Mouse (Mus musculus) frontal cortex, postnatal 25 days (tissue): ENCODE measurements at regions not wholly inside any gene's neighbourhood (a gene's known extent, or its start where the extent isn't known, plus 50 kb on each side); places are given as distances from the start of the nearest gene placed in this dataset.

ENCODE experiments used
- DNase-seq, 2 experiments: peaks; one replicate each; pipeline ENCODE4 v3.0.0; 2022; ENCODE audit warnings: low spot score in 2 of 2

- DNase-seq: no peak
Measured at GRCm38 (mm10) chr14:115015299-115015698, 76.7 kb upstream of the Gpc5 start.

GRCm38 (mm10) chr14:115017410-115018153 is 74.4 kb upstream of the Gpc5 start:
- peak; percentile 34 to 50 for DNase-seq

DNA sequence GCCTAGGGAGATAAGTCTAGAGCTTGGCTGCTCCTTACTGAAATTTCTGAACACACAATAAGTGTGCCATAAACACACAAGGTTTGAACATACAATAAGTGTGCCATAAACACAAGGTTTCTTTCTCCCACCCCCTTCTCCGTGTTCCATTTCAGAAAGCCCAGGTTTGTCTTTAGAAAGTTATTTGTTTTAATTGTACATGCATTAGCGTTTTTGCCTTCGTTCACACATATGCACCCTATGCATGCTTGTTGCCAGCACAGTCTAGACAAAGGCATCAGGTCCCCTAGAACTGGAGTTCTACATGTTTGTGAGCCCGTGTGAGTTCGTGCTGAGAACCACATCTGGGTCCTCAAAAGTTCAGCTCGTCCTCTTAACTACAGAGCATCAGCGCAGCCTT is 64.0 kb upstream of the Gpc5 start:
- DNase-seq: no peak

GRCm38 (mm10) chr14:115031734-115032133 is 60.3 kb upstream of the Gpc5 start:
- no peak for DNase-seq

- DNase-seq: no peak
Measured at GRCm38 (mm10) chr14:115033375-115033969, 58.5 kb upstream of the Gpc5 start.

GRCm38 (mm10) chr14:115034718-115035437 is 57.1 kb upstream of the Gpc5 start:
- no peak for DNase-seq

- no peak for DNase-seq
Measured at GRCm38 (mm10) chr14:115037086-115037793, 54.8 kb upstream of the Gpc5 start.

GRCm38 (mm10) chr14:115038788-115039187 is 53.2 kb upstream of the Gpc5 start:
- DNase-seq: no peak

DNA sequence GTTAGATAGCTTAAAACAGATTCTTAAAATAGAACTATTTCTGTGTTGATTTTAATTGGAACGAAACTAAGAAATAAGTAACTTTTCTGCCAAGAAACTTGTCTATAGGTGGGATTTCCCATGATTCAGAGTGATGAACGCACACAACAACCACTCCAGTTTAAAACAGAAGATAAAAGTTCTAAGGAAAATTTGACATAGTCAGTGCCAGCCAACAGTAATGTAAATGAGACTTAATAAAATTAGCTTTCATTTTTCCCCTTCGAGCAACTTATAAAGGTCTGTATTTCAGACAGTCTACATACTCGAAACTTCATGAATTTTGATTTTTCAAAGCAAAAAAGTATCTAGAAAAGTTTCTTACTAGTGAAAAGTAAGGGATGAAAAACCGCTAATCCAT is 52.5 kb upstream of the Gpc5 start:
- DNase-seq: no peak

- peak in 1 of 2 experiments; percentile 18 for DNase-seq
Measured at GRCm38 (mm10) chr14:115040091-115040571, 51.9 kb upstream of the Gpc5 start.

GRCm38 (mm10) chr14:115040578-115041206 is 51.3 kb upstream of the Gpc5 start:
- DNase-seq: peak in 1 of 2 experiments; percentile 38

DNA sequence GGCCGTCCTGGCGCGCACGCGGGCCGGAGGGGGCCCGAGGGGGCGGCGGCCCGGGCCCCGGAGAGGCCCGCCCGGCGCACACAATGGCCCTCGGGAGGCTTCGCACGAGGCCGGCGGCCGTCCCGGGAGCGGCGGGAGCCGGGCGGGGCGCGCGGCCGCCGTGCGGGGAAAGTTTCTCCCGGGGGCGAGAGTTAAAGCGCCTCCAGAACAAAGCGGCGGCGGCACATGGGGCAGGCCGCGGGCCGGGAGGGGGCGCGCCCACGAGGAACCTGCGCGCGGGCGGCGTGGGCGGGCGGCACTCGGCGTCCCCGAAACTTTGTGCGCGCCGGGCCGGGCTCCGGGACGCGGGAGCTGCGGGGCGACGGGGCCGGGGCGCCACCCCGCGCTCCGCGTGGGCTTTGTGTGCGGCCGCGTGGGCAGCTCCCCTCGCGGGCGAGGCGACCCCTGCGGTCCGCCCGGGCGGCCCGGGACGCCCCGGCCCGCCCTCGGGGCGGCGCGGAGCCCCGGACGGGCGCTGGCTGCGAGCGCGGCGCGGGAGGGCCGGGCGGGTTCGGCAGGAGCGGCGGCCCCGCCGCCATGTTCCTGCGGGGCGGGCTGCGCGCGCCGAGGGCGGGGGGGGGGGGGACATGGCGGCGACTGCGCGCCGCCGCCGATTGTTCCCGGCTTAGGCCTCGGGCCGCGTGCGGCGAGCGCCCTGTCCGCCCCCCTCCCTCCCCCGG is 50.5 kb upstream of the Gpc5 start:
- DNase-seq: no peak

DNA sequence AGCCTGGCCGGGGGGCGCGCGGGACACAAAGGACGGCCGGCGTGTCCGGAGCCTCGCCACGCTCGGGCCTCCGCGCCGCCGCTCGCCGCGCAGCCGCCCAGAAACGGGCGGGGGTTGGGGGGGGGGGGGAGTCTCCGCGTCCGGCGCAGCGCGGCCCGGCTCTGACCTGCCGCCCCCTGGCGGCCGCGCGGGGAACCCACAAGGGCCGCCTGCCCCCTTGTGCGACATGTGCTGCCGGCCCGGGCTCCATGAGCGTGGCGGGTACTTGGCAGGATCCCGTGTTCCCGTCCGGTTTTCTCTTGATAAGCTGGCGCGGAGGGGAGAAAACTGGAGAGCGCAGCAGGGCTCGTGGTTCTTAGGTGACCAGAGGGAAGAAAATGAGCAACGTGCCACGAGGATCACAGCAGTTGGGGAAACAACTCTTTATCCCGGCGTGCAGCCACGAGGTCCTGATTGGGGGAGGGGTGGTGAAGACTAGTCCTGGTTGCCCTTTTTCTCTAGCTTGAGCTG is 49.9 kb upstream of the Gpc5 start:
- peak; percentile 60 to 67 for DNase-seq
